Mouse (Mus musculus) midbrain, embryonic 14.5 days (tissue): ENCODE results near the gene Ccnf. TPM values are rescaled to one million over a fixed set of nuclear protein-coding genes. Genes with fewer than 3 reads are reported as not detected.

Experiments
- ATAC-seq: fragments of 200-750 bp; cut with Nextera tagmentation; 2 replicates; pipeline ENCODE4 v1.8.0; 2017; ENCODE audit warnings: moderate number of reproducible peaks, moderate library complexity; ENCODE audit not compliant: low FRiP score, low TSS enrichment
- DNase-seq: peaks from one replicate; pipeline ENCODE4 v3.0.0-alpha.2; 2015
- H3K27ac ChIP-seq: fragments of 300-500 bp; sonication (generic); replicated peaks from 2 replicates; pipeline ENCODE4 v1.5.1; 2014; ENCODE audit warnings: mild to moderate bottlenecking, low read depth, low read length, moderate library complexity
- H3K27me3 ChIP-seq: fragments of 300-500 bp; sonication (generic); 2 replicates; pipeline ENCODE4 v1.6.1; 2014; ENCODE audit warnings: low read length, control low read depth, mixed read lengths; ENCODE audit not compliant: control insufficient read depth, insufficient read depth
- H3K36me3 ChIP-seq: fragments of 300-500 bp; sonication (generic); 2 replicates; pipeline ENCODE4 v1.6.1; 2014; ENCODE audit warnings: low read length, control low read depth; ENCODE audit not compliant: control insufficient read depth, insufficient read depth
- H3K4me1 ChIP-seq: fragments of 300-500 bp; sonication (generic); 2 replicates; pipeline ENCODE4 v1.6.1; 2014; ENCODE audit warnings: mild to moderate bottlenecking, antibody characterized with exemption, low read length, control low read depth; ENCODE audit not compliant: control insufficient read depth, insufficient read depth
- H3K4me2 ChIP-seq: fragments of 300-500 bp; sonication (generic); 2 replicates; pipeline ENCODE4 v1.6.1; 2014; ENCODE audit warnings: mild to moderate bottlenecking, low read length, moderate library complexity
- H3K4me3 ChIP-seq: fragments of 300-500 bp; sonication (generic); replicated peaks from 2 replicates; pipeline ENCODE4 v1.5.1; 2014; ENCODE audit warnings: low read depth, low read length
- H3K9ac ChIP-seq: fragments of 300-500 bp; sonication (generic); replicated peaks from 2 replicates; pipeline ENCODE4 v1.6.1; 2014; ENCODE audit warnings: mild to moderate bottlenecking, low read length, moderate library complexity
- H3K9me3 ChIP-seq: fragments of 300-500 bp; sonication (generic); 2 replicates; pipeline ENCODE4 v1.6.1; 2016; ENCODE audit warnings: low read length, control low read depth, mixed read lengths; ENCODE audit not compliant: control insufficient read depth
- WGBS: fragments of 180-500 bp; shearing (Covaris S2); extraction: QIAGEN DNeasy Blood & Tissue Kit; methylation state at CpG from one replicate; pipeline ENCODE4 v1.1.7; 2014; 5-methylcytosine and 5-hydroxymethylcytosine counted together
- microRNA-seq: library from miRNA; unstranded; fragments of <30 nt; microRNA quantifications from one replicate; pipeline ENCODE4, GENCODE M21; 2016
- polyA plus RNA-seq: library from polyadenylated mRNA; unstranded; fragments of >200 nt; fragmentation: Nextera tagmentation; extraction: Ambion mirVana; gene quantifications from 2 replicates; pipeline ENCODE4 v1.2.1, GENCODE M21; 2014

Ccnf gene
- polyA plus RNA-seq, 1 experiment from 2014 or later: 16.6 TPM

DNA sequence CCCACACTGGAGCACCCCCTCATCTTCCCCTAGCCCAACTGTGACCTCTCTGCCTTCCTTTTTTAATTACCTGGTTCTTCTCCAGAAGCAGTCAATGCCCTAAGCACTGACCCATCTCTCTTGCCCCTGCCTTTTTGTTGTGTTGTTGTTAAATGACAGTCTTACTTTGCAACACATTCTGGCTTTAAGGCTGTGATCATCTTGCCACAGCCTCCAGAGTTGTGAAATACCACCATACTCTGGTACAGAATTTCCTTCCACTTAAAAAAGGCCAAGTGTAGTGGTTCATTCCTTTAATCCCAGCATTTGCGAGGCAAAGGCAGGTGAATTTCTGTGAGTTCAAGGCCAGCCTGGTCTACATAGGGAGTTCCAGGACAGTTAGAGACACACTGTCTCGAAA, 60.4 kb downstream of the Ccnf start:
- H3K27me3 ChIP-seq: no peaks in the 10 kb centered on the region
- H3K4me2 ChIP-seq: no peak overlapping the region
- no peak overlapping the region for H3K27ac ChIP-seq
- ATAC-seq (no peak), DNase-seq (no peak)
- 83% methylated on average over 2 of the region's 2 CpGs for WGBS
- no peak overlapping the region for H3K4me3 ChIP-seq
- no peaks in the 10 kb centered on the region for H3K4me1 ChIP-seq
- H3K36me3 ChIP-seq: peaks cover 25% of the 10 kb centered on the region
- no peak overlapping the region for H3K9ac ChIP-seq
- H3K9me3 ChIP-seq: no peaks in the 10 kb centered on the region

DNA sequence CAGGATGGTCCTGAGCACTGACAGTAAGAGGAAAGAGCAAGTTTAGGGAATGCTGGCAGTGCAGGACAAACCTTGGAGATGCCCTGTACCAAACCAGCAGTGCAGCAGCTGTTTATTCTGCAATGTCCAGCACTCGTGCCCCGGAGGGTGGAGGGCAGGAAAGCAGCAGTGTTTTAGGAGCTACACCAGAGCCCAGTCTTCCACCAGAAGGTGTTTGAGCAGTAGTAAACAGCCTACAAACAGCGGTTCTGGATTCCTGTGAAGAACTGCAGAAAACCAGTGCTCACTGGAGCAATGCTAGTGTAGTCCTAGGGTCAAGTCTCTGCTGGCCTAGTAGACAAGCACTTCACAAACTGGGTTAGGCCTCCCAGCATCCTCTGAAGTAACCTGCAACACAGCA, 77.0 kb downstream of the Ccnf start:
- WGBS: 82% methylated on average over 3 of the region's 3 CpGs
- peaks cover 6% of the 10 kb centered on the region for H3K4me1 ChIP-seq
- H3K9me3 ChIP-seq: no peaks in the 10 kb centered on the region
- H3K27ac ChIP-seq: no peak overlapping the region
- no peak overlapping the region for H3K9ac ChIP-seq
- no peak overlapping the region for H3K4me3 ChIP-seq
- ATAC-seq: no peak
- no peaks in the 10 kb centered on the region for H3K36me3 ChIP-seq
- no peaks in the 10 kb centered on the region for H3K27me3 ChIP-seq
- H3K4me2 ChIP-seq: no peak overlapping the region
- DNase-seq: no peak

GRCm38 (mm10) chr17:24173423-24173822, 77.9 kb downstream of the Ccnf start:
- no peaks in the 10 kb centered on the region for H3K9me3 ChIP-seq
- DNase-seq (peak; percentile 92), ATAC-seq (no peak)
- H3K9ac ChIP-seq: no peak overlapping the region
- H3K4me2 ChIP-seq: no peak overlapping the region
- no peaks in the 10 kb centered on the region for H3K36me3 ChIP-seq
- H3K27me3 ChIP-seq: no peaks in the 10 kb centered on the region
- no peak overlapping the region for H3K4me3 ChIP-seq
- whole genome bisulfite sequencing: 2% methylated on average over 3 of the region's 3 CpGs
- H3K4me1 ChIP-seq: peaks cover 6% of the 10 kb centered on the region
- H3K27ac ChIP-seq: no peak overlapping the region

Small RNA genes within 50 kb of the gene (microRNA-seq; reads per million reads assigned to microRNA genes)
- gene Mir5134 (1.2 reads per million), gene Mir6965 (1.2 reads per million)

Other genes with a start within 250 kb of the Ccnf start
- gene Prss27, start 213.3 kb downstream of the Ccnf start, polyA plus RNA-seq: 0.17 TPM in 1 of 2 replicates, not detected in the other
- gene Kctd5, start 178.0 kb downstream of the Ccnf start, polyA plus RNA-seq: 73.1 and 75.9 TPM in 2 replicates
- 68.3 and 74.3 TPM in 2 replicates for gene Pdpk1, start 100.6 kb downstream of the Ccnf start, polyA plus RNA-seq
- 25.8 and 27.6 TPM in 2 replicates for gene Amdhd2, start 87.7 kb downstream of the Ccnf start, polyA plus RNA-seq
- gene Atp6v0c, start 81.8 kb downstream of the Ccnf start, polyA plus RNA-seq: 1,214 and 1,517 TPM in 2 replicates
- gene Tbc1d24, start 45.9 kb downstream of the Ccnf start, polyA plus RNA-seq: 25.9 and 27.0 TPM in 2 replicates
- 3.1 and 3.4 TPM in 2 replicates for gene Ntn3, start 42.0 kb downstream of the Ccnf start, polyA plus RNA-seq
- 8.0 and 9.0 TPM in 2 replicates for gene Tedc2, start 30.6 kb downstream of the Ccnf start, polyA plus RNA-seq
- gene Abca17, start 99.6 kb upstream of the Ccnf start, polyA plus RNA-seq: 0.18 and 0.47 TPM in 2 replicates
- 26.2 and 31.4 TPM in 2 replicates for gene Abca3, start 100.5 kb upstream of the Ccnf start, polyA plus RNA-seq
- gene Rnps1, start 163.1 kb upstream of the Ccnf start, polyA plus RNA-seq: 331 and 345 TPM in 2 replicates
- 26.9 and 27.7 TPM in 2 replicates for gene Eci1, start 175.2 kb upstream of the Ccnf start, polyA plus RNA-seq
- 4.2 and 6.1 TPM in 2 replicates for gene Dnase1l2, start 191.6 kb upstream of the Ccnf start, polyA plus RNA-seq
- gene E4f1, start 218.8 kb upstream of the Ccnf start, polyA plus RNA-seq: 22.7 and 22.8 TPM in 2 replicates
- gene Pgp, start 218.9 kb upstream of the Ccnf start, polyA plus RNA-seq: 60.5 and 62.7 TPM in 2 replicates
- 0.45 TPM in 1 of 2 replicates, not detected in the other for gene Bricd5, start 222.4 kb upstream of the Ccnf start, polyA plus RNA-seq
- 36.2 and 43.0 TPM in 2 replicates for gene Mlst8, start 227.6 kb upstream of the Ccnf start, polyA plus RNA-seq
- 34.8 and 37.5 TPM in 2 replicates for gene Caskin1, start 237.1 kb upstream of the Ccnf start, polyA plus RNA-seq